Mouse (Mus musculus) spleen, adult 12 weeks (tissue): ENCODE results near the gene Hinfp.
A peak's percentile ranks its signal among the peaks of the same experiment; 100 is the strongest.
"Not testable (repeated sequence)": the region's sequence is repeated elsewhere in the genome, so short reads cannot be mapped to it uniquely, and the experiment has no call there.

Experiments used
- DNase-seq: peaks from one replicate; pipeline ENCODE4 v3.0.0; 2022; ENCODE audit warnings: low spot score

The Hinfp gene

GRCm38 (mm10) chr9:44305466-44306079 is at the start of gene Hinfp:
Gene Hinfp, minus strand, starts transcription at chr9:44305671.
- peak; percentile 96 for DNase-seq

- no peak for DNase-seq
These were observed 47.7 kb upstream of the Hinfp start for GRCm38 (mm10) chr9:44353142-44353541.

- DNase-seq, result no peak
These were observed 46.9 kb upstream of the Hinfp start for GRCm38 (mm10) chr9:44352337-44352736.

- no peak for DNase-seq
These were observed 45.9 kb upstream of the Hinfp start for GRCm38 (mm10) chr9:44351396-44351795.

- DNase-seq, result no peak
These were observed 43.1 kb upstream of the Hinfp start for GRCm38 (mm10) chr9:44348546-44348945.

GRCm38 (mm10) chr9:44347621-44348020 is 42.1 kb upstream of the Hinfp start:
- DNase-seq, result no peak

- DNase-seq, result no peak
These were observed 41.7 kb upstream of the Hinfp start for GRCm38 (mm10) chr9:44347166-44347565.

- DNase-seq, result no peak
These were observed 40.3 kb upstream of the Hinfp start for GRCm38 (mm10) chr9:44345570-44346433.

GRCm38 (mm10) chr9:44343781-44344421 is 38.4 kb upstream of the Hinfp start, which contains the start of gene Hmbs:
Gene Hmbs, minus strand, starts transcription at chr9:44344228.
- peak; percentile 93 for DNase-seq

GRCm38 (mm10) chr9:44343290-44343689 is 37.8 kb upstream of the Hinfp start:
- DNase-seq, result peak; percentile 71

- DNase-seq, result no peak
These were observed 37.1 kb upstream of the Hinfp start for GRCm38 (mm10) chr9:44342605-44343004.

GRCm38 (mm10) chr9:44342173-44342572 is 36.7 kb upstream of the Hinfp start:
- peak; percentile 77 for DNase-seq

GRCm38 (mm10) chr9:44341487-44341886 is 36.0 kb upstream of the Hinfp start:
- DNase-seq, result no peak

GRCm38 (mm10) chr9:44338574-44338973 is 33.1 kb upstream of the Hinfp start:
- DNase-seq, result no peak

- no peak for DNase-seq
These were observed 32.1 kb upstream of the Hinfp start for GRCm38 (mm10) chr9:44337436-44338169.

- DNase-seq, result no peak
These were observed 31.5 kb upstream of the Hinfp start for GRCm38 (mm10) chr9:44336964-44337363.

- DNase-seq, result not testable (repeated sequence)
These were observed 31.0 kb upstream of the Hinfp start for GRCm38 (mm10) chr9:44336513-44336912.

GRCm38 (mm10) chr9:44336093-44336406 is 30.6 kb upstream of the Hinfp start:
- DNase-seq, result no peak

- peak; percentile 66 for DNase-seq
These were observed 30.0 kb upstream of the Hinfp start for GRCm38 (mm10) chr9:44335331-44336092.

GRCm38 (mm10) chr9:44334396-44335330 is 29.2 kb upstream of the Hinfp start, which contains the start of gene H2afx:
Gene H2afx, plus strand, starts transcription at chr9:44334694.
- peak; percentile 96 for DNase-seq
